Mouse (Mus musculus): ENCODE results near the gene Gspt1. TPM values are rescaled to one million over a fixed set of nuclear protein-coding genes. Genes with fewer than 3 reads are reported as not detected.
A peak's percentile ranks its signal among the peaks of the same experiment; 100 is the strongest.

Gene Gspt1
- polyA plus RNA-seq, 1 experiment from 2014 or later, result 53.0 TPM

MicroRNAs within 50 kb of the gene (microRNA counts, 519-probe panel; counts per million panel counts)
- microRNA mmu-miR-1945, result 1,362 counts per million, percentile 9 among the panel's probes with 10 or more counts

Small RNAs within 50 kb of the gene (microRNA-seq; reads per million reads assigned to microRNA genes)
- 3.2 reads per million, percentile 8 among the genes with 10 or more reads in this experiment for gene Mir1945

Other genes with a start within 250 kb of the Gspt1 start
- gene Snn, start 193.4 kb downstream of the Gspt1 start, polyA plus RNA-seq (2015; fragmentation: Nextera tagmentation; extraction: Ambion mirVana), result 19.1 and 20.4 TPM in 2 replicates
- 110 and 114 TPM in 2 replicates for gene Litaf, start 188.2 kb downstream of the Gspt1 start, polyA plus RNA-seq (2015; fragmentation: Nextera tagmentation; extraction: Ambion mirVana)
- 31.6 and 33.9 TPM in 2 replicates for gene Txndc11, start 119.7 kb downstream of the Gspt1 start, polyA plus RNA-seq (2015; fragmentation: Nextera tagmentation; extraction: Ambion mirVana)
- 79.3 and 83.6 TPM in 2 replicates for gene Zc3h7a, start 77.9 kb downstream of the Gspt1 start, polyA plus RNA-seq (2015; fragmentation: Nextera tagmentation; extraction: Ambion mirVana)
- 150 and 170 TPM in 2 replicates for gene Rsl1d1, start 51.0 kb downstream of the Gspt1 start, polyA plus RNA-seq (2015; fragmentation: Nextera tagmentation; extraction: Ambion mirVana)
- gene Tnfrsf17, start 59.5 kb upstream of the Gspt1 start, polyA plus RNA-seq (2015; fragmentation: Nextera tagmentation; extraction: Ambion mirVana), result not detected in 2 replicates
- 5.9 and 6.3 TPM in 2 replicates for gene Snx29, start 68.6 kb upstream of the Gspt1 start, polyA plus RNA-seq (2015; fragmentation: Nextera tagmentation; extraction: Ambion mirVana)

All from intestine, embryonic 16.5 days (tissue).